Mouse (Mus musculus): ENCODE data around the gene Arl4c. TPM values are rescaled to one million over a fixed set of nuclear protein-coding genes. Genes with fewer than 3 reads are reported as not detected.

Arl4c gene
- polyA plus RNA-seq, 1 experiment from 2014 or later = 13.7 TPM

DNA sequence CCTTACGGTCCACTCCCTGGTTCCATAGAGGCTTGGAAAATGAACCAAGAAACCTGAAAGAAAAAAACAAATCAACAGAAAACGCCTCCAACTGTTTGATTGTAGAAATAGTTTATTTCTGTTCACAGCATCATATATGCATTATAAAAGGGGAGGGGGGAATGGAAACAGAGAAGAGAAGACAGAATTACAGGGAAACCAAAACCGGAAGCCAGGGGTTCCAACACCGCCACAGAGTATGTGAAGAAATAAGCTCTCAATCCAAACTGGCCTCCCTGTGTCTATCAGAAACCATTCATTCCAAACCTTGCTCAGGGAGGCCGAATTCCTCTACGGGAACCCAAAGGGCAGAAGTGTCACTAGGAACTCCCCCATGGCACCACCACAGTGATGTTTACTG lies 3.9 kb downstream of the Arl4c start:
- peak overlapping the region; percentile 79 for H3K4me2 ChIP-seq (replicated peaks; ENCODE audit: low read depth, low read length)
- peak overlapping the region; percentile 88 for H3K4me3 ChIP-seq (ENCODE audit: low read length)
- H3K36me3 ChIP-seq (ENCODE audit: control insufficient read depth, insufficient read depth, low read length) = peaks cover 8% of the 10 kb centered on the region; the same call in 1 of the 2 replicates
- peaks cover 13% of the 10 kb centered on the region for H3K4me1 ChIP-seq (ENCODE audit: control insufficient read depth, insufficient read depth, low read length)
- 81% methylated on average over 6 of the region's 6 CpGs for WGBS
- no peaks in the 10 kb centered on the region for H3K9me3 ChIP-seq (ENCODE audit: control insufficient read depth, low read length)
- H3K9ac ChIP-seq (ENCODE audit: low read depth, low read length) = peak overlapping the region; percentile 7; the same call in 1 of the 2 replicates
- no peaks in the 10 kb centered on the region for H3K27me3 ChIP-seq (ENCODE audit: control insufficient read depth, insufficient read depth, low read length)
- no peak overlapping the region for H3K27ac ChIP-seq (ENCODE audit: low read depth, low read length)
- no peak for ATAC-seq (ENCODE audit: low FRiP score, low TSS enrichment)

DNA sequence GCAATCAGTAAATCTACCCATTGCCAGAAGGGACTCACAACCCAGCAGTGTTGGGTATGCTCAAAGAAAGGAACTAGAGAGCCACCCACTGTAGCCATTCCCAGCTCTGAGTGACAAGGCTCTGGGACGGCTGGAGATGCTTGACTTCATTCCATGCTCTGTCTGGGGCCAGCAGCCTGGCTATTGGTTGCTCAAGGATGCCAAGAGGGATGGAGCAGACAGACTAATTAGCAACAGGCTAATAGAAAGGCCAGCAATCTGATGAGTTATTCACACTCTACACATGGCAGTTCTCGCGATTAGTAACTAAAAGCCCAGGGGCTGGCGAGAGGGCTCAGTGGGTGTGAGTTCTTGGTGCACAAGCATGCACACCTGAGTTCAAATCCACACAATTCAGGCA lies 5.6 kb downstream of the Arl4c start:
- Histone ChIP-seq H3K4me3 (ENCODE audit: low read length) (no peak overlapping the region), H3K4me1 (ENCODE audit: control insufficient read depth, insufficient read depth, low read length) (peaks cover 8% of the 10 kb centered on the region), H3K9me3 (ENCODE audit: control insufficient read depth, low read length) (no peaks in the 10 kb centered on the region), H3K4me2 (replicated peaks; ENCODE audit: low read depth, low read length) (no peak overlapping the region), H3K36me3 (ENCODE audit: control insufficient read depth, insufficient read depth, low read length) (peaks cover 8% of the 10 kb centered on the region; the same call in 1 of the 2 replicates), H3K9ac (ENCODE audit: low read depth, low read length) (no peak overlapping the region), H3K27me3 (ENCODE audit: control insufficient read depth, insufficient read depth, low read length) (no peaks in the 10 kb centered on the region), H3K27ac (ENCODE audit: low read depth, low read length) (no peak overlapping the region)
- WGBS = 67% methylated on average over 4 of the region's 4 CpGs
- ATAC-seq (ENCODE audit: low FRiP score, low TSS enrichment) = no peak

DNA sequence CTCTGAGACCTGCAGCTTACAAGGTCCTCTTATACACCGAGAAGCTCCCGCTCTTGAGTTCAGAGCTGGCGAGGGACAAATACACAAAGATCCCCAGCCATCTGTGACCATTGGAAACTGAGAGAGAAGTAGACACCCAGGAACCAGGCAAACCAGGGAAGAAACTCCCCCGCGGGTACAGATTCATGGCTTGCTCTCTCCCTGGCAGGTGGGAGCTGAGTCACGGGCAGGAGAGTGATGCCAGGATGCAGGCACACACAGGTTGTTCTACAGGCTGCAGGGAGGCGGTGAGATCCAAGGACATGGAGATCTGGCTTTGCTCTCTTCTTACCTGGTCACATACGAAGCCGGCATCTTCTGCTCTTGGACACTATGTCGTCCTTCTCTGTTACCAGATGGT lies 7.7 kb downstream of the Arl4c start:
- 86% methylated on average over 10 of the region's 10 CpGs for WGBS

DNA sequence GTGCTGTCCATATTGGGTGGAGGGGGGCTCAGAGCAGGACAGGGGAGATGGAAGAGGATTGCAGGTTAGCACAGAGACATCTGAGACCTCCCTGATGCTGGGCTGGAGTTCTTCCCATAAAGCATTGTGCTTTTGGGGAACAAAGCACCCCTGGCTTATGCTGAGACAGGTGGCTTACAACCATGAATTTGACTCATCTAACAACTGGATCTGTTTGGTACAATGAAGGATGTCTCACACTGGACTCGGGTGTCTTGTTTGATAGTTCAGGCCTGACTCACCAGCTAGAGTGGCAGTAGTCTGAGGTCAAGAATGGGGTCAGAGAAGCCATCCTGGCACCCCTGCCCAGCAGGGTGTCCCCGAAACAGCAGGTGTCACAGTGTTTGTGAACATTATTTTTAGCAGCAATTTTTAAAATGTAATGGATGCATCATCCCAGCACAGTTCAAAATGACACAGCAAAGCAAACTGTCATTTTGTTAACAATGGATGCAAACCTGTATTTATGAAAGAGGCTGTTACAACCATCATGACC lies 9.7 kb downstream of the Arl4c start:
- Histone ChIP-seq H3K9me3 (ENCODE audit: control insufficient read depth, low read length) (no peaks in the 10 kb centered on the region), H3K4me1 (ENCODE audit: control insufficient read depth, insufficient read depth, low read length) (0 out of 2 replicates have a peak, but pooled peaks cover 2% of the 10 kb centered on the region), H3K27ac (ENCODE audit: low read depth, low read length) (no peak overlapping the region), H3K9ac (ENCODE audit: low read depth, low read length) (no peak overlapping the region), H3K4me2 (replicated peaks; ENCODE audit: low read depth, low read length) (no peak overlapping the region), H3K27me3 (ENCODE audit: control insufficient read depth, insufficient read depth, low read length) (no peaks in the 10 kb centered on the region), H3K36me3 (ENCODE audit: control insufficient read depth, insufficient read depth, low read length) (peaks cover 1% of the 10 kb centered on the region; the same call in 1 of the 2 replicates), H3K4me3 (ENCODE audit: low read length) (no peak overlapping the region)
- ATAC-seq (ENCODE audit: low FRiP score, low TSS enrichment) = no peak
- 86% methylated on average over 2 of the region's 2 CpGs for WGBS

More for the DNA sequence above, 7.7 kb downstream of the Arl4c start:
- ATAC-seq (ENCODE audit: low FRiP score, low TSS enrichment) = no peak
- peaks cover 8% of the 10 kb centered on the region; the same call in 1 of the 2 replicates for H3K36me3 ChIP-seq (ENCODE audit: control insufficient read depth, insufficient read depth, low read length)
- H3K27me3 ChIP-seq (ENCODE audit: control insufficient read depth, insufficient read depth, low read length) = no peaks in the 10 kb centered on the region
- no peak overlapping the region for H3K9ac ChIP-seq (ENCODE audit: low read depth, low read length)
- H3K27ac ChIP-seq (ENCODE audit: low read depth, low read length) = no peak overlapping the region
- H3K4me3 ChIP-seq (ENCODE audit: low read length) = no peak overlapping the region
- H3K9me3 ChIP-seq (ENCODE audit: control insufficient read depth, low read length) = no peaks in the 10 kb centered on the region
- no peak overlapping the region for H3K4me2 ChIP-seq (replicated peaks; ENCODE audit: low read depth, low read length)
- H3K4me1 ChIP-seq (ENCODE audit: control insufficient read depth, insufficient read depth, low read length) = peaks cover 11% of the 10 kb centered on the region

DNA sequence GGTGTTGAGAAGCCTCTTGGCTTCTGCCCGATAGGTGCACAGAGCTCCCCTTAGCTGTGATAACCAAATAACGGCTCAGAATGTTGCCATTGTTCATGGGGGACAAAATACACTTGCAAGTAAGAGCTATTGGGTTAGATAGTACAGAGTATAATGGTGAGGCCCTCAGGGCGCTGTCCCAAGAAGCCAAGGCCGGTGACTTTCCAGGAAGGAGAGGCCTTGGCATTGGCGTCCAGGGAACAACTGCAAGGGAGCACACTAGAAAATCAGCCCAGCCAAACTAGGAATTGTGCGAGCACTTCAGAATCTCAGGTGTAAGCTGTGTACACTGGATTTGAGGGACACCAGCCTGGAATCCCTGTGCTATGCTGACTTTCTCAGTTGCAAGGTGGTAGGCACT lies 11.4 kb downstream of the Arl4c start:
- Histone ChIP-seq H3K4me1 (ENCODE audit: control insufficient read depth, insufficient read depth, low read length) (0 out of 2 replicates have a peak, but pooled peaks cover 2% of the 10 kb centered on the region), H3K27me3 (ENCODE audit: control insufficient read depth, insufficient read depth, low read length) (no peaks in the 10 kb centered on the region), H3K4me3 (ENCODE audit: low read length) (no peak overlapping the region), H3K4me2 (replicated peaks; ENCODE audit: low read depth, low read length) (no peak overlapping the region), H3K27ac (ENCODE audit: low read depth, low read length) (no peak overlapping the region), H3K9me3 (ENCODE audit: control insufficient read depth, low read length) (no peaks in the 10 kb centered on the region), H3K9ac (ENCODE audit: low read depth, low read length) (no peak overlapping the region), H3K36me3 (ENCODE audit: control insufficient read depth, insufficient read depth, low read length) (no peaks in the 10 kb centered on the region)
- no peak for ATAC-seq (ENCODE audit: low FRiP score, low TSS enrichment)
- 81% methylated on average over 6 of the region's 6 CpGs for WGBS

DNA sequence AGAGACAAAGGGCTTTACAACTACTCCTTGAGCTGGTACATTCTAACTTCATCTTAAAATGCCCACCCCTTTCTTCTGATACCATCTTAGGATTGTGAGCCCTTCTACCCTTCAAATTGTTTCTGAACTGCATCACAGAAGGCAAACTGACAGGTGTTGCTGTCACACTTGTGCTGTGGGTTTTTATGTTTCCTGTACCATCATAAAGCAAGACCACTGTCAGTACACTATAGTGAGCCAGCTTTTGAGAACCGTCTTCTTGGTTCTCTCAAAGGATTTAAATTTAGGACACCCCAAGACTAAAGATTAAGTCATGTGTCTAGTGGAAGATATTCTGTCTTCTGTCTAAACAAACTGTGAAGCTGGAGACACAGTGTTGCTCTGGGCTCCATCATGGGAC lies 17.3 kb downstream of the Arl4c start:
- 68% methylated on average over 1 of the region's 1 CpGs for WGBS
- no peaks in the 10 kb centered on the region for H3K27me3 ChIP-seq (ENCODE audit: control insufficient read depth, insufficient read depth, low read length)
- no peak for ATAC-seq (ENCODE audit: low FRiP score, low TSS enrichment)
- no peak overlapping the region for H3K4me3 ChIP-seq (ENCODE audit: low read length)
- no peaks in the 10 kb centered on the region for H3K9me3 ChIP-seq (ENCODE audit: control insufficient read depth, low read length)
- H3K4me1 ChIP-seq (ENCODE audit: control insufficient read depth, insufficient read depth, low read length) = no peaks in the 10 kb centered on the region
- H3K36me3 ChIP-seq (ENCODE audit: control insufficient read depth, insufficient read depth, low read length) = no peaks in the 10 kb centered on the region
- H3K27ac ChIP-seq (ENCODE audit: low read depth, low read length) = no peak overlapping the region
- H3K4me2 ChIP-seq (replicated peaks; ENCODE audit: low read depth, low read length) = no peak overlapping the region
- H3K9ac ChIP-seq (ENCODE audit: low read depth, low read length) = no peak overlapping the region

DNA sequence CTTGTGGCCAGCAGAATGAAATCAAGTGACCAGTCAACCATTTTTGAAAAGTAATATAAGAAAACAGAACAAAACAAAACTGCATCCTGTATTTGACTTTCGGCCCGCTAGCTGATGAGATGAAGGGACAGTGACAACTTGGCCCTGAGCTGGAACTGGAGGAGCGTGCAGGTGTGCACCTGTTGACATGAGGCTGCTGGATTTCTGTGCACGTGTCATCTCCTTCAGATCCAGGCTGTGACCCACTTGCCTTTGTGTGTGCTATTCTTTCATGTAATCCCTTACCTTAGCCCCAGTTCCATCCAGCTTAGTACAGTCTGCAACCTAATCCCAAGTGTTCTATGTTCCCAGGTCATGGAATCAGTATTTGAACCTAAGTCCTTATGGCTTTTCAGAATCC lies 20.4 kb downstream of the Arl4c start:
- no peak overlapping the region for H3K27ac ChIP-seq (ENCODE audit: low read depth, low read length)
- WGBS = 87% methylated on average over 4 of the region's 4 CpGs
- no peaks in the 10 kb centered on the region for H3K36me3 ChIP-seq (ENCODE audit: control insufficient read depth, insufficient read depth, low read length)

DNA sequence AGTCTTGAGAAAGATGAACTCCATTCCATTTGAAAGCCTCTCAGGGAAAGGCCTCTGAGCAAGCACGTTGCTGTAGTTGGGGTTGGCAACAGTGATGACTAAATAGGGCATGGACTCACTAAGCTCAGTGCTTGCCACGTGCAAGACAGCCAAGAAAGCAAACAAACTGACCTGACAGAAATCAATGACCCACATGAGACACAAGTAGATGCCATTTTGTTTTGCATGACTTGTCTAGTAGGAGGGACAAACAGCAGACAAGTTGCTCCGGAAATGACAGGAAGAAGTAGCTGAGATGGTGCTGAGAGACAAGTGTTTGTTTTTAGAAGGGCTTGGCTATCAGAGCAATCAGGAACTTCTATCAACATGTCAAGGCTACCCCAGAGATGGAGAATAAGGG lies 21.2 kb downstream of the Arl4c start:
- Histone ChIP-seq H3K9ac (ENCODE audit: low read depth, low read length) (no peak overlapping the region), H3K4me3 (ENCODE audit: low read length) (no peak overlapping the region), H3K27ac (ENCODE audit: low read depth, low read length) (no peak overlapping the region), H3K9me3 (ENCODE audit: control insufficient read depth, low read length) (no peaks in the 10 kb centered on the region), H3K27me3 (ENCODE audit: control insufficient read depth, insufficient read depth, low read length) (no peaks in the 10 kb centered on the region), H3K36me3 (ENCODE audit: control insufficient read depth, insufficient read depth, low read length) (no peaks in the 10 kb centered on the region), H3K4me2 (replicated peaks; ENCODE audit: low read depth, low read length) (no peak overlapping the region), H3K4me1 (ENCODE audit: control insufficient read depth, insufficient read depth, low read length) (peaks cover 9% of the 10 kb centered on the region; the same call in 1 of the 2 replicates)
- ATAC-seq (ENCODE audit: low FRiP score, low TSS enrichment) = no peak
- WGBS = 52% methylated on average over 3 of the region's 3 CpGs

More for the DNA sequence above, 20.4 kb downstream of the Arl4c start:
- Histone ChIP-seq H3K9me3 (ENCODE audit: control insufficient read depth, low read length) (no peaks in the 10 kb centered on the region), H3K9ac (ENCODE audit: low read depth, low read length) (no peak overlapping the region), H3K27me3 (ENCODE audit: control insufficient read depth, insufficient read depth, low read length) (no peaks in the 10 kb centered on the region), H3K4me2 (replicated peaks; ENCODE audit: low read depth, low read length) (no peak overlapping the region), H3K4me1 (ENCODE audit: control insufficient read depth, insufficient read depth, low read length) (peaks cover 9% of the 10 kb centered on the region; the same call in 1 of the 2 replicates), H3K4me3 (ENCODE audit: low read length) (no peak overlapping the region)
- ATAC-seq (ENCODE audit: low FRiP score, low TSS enrichment) = no peak

DNA sequence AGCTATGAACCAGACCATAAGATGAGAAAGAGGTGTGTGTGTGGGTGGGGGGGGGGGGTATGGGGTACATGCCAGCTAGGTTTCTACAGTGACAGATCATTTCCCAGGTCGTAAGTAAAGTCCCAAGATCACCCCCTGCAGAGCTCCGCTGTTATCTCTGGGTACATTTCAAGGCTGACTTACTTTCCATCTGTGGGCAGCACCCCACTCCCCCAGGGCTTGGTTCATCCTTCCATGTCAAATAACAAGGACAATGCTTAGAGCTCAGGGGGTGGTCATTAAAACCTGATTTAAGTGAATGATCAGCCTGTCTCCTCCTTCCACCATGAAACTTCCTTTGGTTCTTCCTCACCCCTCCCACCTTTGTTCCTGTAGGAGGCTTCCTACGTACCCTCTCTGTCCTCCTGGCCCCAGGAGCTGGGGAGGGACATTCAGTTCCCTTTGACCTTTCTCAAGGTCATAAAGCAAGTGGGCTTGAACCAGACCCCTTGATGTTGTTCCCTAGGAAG lies 23.7 kb downstream of the Arl4c start:
- Histone ChIP-seq H3K36me3 (ENCODE audit: control insufficient read depth, insufficient read depth, low read length) (no peaks in the 10 kb centered on the region), H3K4me2 (replicated peaks; ENCODE audit: low read depth, low read length) (no peak overlapping the region), H3K9me3 (ENCODE audit: control insufficient read depth, low read length) (no peaks in the 10 kb centered on the region), H3K27ac (ENCODE audit: low read depth, low read length) (no peak overlapping the region), H3K4me1 (ENCODE audit: control insufficient read depth, insufficient read depth, low read length) (peaks cover 9% of the 10 kb centered on the region; the same call in 1 of the 2 replicates), H3K9ac (ENCODE audit: low read depth, low read length) (no peak overlapping the region), H3K27me3 (ENCODE audit: control insufficient read depth, insufficient read depth, low read length) (no peaks in the 10 kb centered on the region), H3K4me3 (ENCODE audit: low read length) (no peak overlapping the region)
- 27% methylated on average over 3 of the region's 3 CpGs for WGBS
- peak; percentile 79 for ATAC-seq (ENCODE audit: low FRiP score, low TSS enrichment)

Measured in kidney, embryonic 14.5 days (tissue).